Mouse (Mus musculus) midbrain, embryonic 11.5 days (tissue): Measurements from ENCODE around the gene Tjap1. TPM values are rescaled to one million over a fixed set of nuclear protein-coding genes. Genes with fewer than 3 reads are reported as not detected.
A peak's percentile ranks its signal among the peaks of the same experiment; 100 is the strongest.

ENCODE experiments used
- ATAC-seq: fragments of 200-750 bp; cut with Nextera tagmentation; 2 replicates; pipeline ENCODE4 v1.8.0; 2017; ENCODE audit warnings: moderate TSS enrichment, moderate library complexity; ENCODE audit not compliant: low FRiP score
- DNase-seq: peaks from one replicate; pipeline ENCODE4 v3.0.0; 2015; ENCODE audit warnings: low spot score; ENCODE audit errors: missing footprints
- H3K27ac ChIP-seq: fragments of 300-500 bp; sonication (generic); 2 replicates; pipeline ENCODE4 v1.5.1; 2014; ENCODE audit warnings: low read depth, low read length
- H3K27me3 ChIP-seq: fragments of 300-500 bp; sonication (generic); 2 replicates; pipeline ENCODE4 v1.6.1; 2014; ENCODE audit warnings: mild to moderate bottlenecking, low read length, moderate library complexity, mixed read lengths; ENCODE audit not compliant: control insufficient read depth, insufficient read depth
- H3K36me3 ChIP-seq: fragments of 300-500 bp; sonication (generic); 2 replicates; pipeline ENCODE4 v1.6.1; 2014; ENCODE audit warnings: mild to moderate bottlenecking, low read length, moderate library complexity, mixed read lengths; ENCODE audit not compliant: control insufficient read depth, insufficient read depth
- H3K4me1 ChIP-seq: fragments of 300-500 bp; sonication (generic); 2 replicates; pipeline ENCODE4 v1.6.1; 2014; ENCODE audit warnings: low read length; ENCODE audit not compliant: control insufficient read depth, insufficient read depth
- H3K4me2 ChIP-seq: fragments of 300-500 bp; sonication (generic); 2 replicates; pipeline ENCODE4 v1.6.1; 2014; ENCODE audit warnings: mild to moderate bottlenecking, moderate library complexity
- H3K4me3 ChIP-seq: fragments of 300-500 bp; sonication (generic); 2 replicates; pipeline ENCODE4 v1.5.1; 2014; ENCODE audit warnings: low read depth, low read length
- H3K9ac ChIP-seq: fragments of 300-500 bp; sonication (generic); 2 replicates; pipeline ENCODE4 v1.6.1; 2014; ENCODE audit warnings: low read length
- H3K9me3 ChIP-seq: fragments of 300-500 bp; sonication (generic); 2 replicates; pipeline ENCODE4 v1.6.1; 2016; ENCODE audit warnings: low read length; ENCODE audit not compliant: control insufficient read depth
- WGBS: fragments of 180-500 bp; shearing (Covaris S2); extraction: QIAGEN DNeasy Blood & Tissue Kit; methylation state at CpG from one replicate; pipeline ENCODE4 v1.1.7; 2014; 5-methylcytosine and 5-hydroxymethylcytosine counted together
- polyA plus RNA-seq: library from polyadenylated mRNA; unstranded; fragments of >200 nt; fragmentation: Nextera tagmentation; extraction: Ambion mirVana; gene quantifications from 2 replicates; pipeline ENCODE4 v1.2.1, GENCODE M21; 2014

Gene Tjap1
- polyA plus RNA-seq, 1 experiment from 2014 or later: 51.0 TPM

- Histone ChIP-seq H3K9ac (no peak overlapping the region), H3K4me1 (no peaks in the 10 kb centered on the region), H3K27me3 (no peaks in the 10 kb centered on the region), H3K9me3 (no peaks in the 10 kb centered on the region), H3K27ac (no peak overlapping the region), H3K4me2 (no peak overlapping the region), H3K4me3 (no peak overlapping the region), H3K36me3 (no peaks in the 10 kb centered on the region)
- ATAC-seq (no peak), DNase-seq (no peak)
- 88% methylated on average over 10 of the region's 10 CpGs for WGBS
Measured at GRCm38 (mm10) chr17:46310515-46310914, 27.7 kb upstream of the Tjap1 start.

DNA sequence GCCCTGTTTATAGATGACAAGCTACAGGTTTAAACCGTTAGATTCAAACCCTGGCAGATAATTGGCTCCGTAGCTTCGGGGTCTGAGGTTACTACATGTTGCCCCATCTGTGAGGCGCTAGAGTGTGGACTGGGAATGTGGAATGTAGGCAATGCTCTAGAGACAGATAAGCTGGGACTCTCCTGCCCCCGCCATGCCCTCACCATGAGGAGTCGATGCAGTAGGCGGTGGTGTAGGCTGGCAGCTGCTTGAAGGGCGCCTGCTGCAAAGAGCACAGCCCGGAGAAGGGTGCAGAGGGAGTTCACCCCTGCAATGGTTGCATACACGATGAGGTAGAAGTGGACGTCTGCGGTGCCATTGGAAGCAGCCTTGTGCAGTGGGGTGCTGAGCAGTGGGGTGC lies 27.0 kb upstream of the Tjap1 start:
- no peak overlapping the region for H3K4me3 ChIP-seq
- no peak for DNase-seq
- H3K4me2 ChIP-seq: no peak overlapping the region
- H3K4me1 ChIP-seq: no peaks in the 10 kb centered on the region
- H3K9ac ChIP-seq: no peak overlapping the region
- 85% methylated on average over 12 of the region's 12 CpGs for WGBS
- no peaks in the 10 kb centered on the region for H3K9me3 ChIP-seq
- no peak for ATAC-seq
- no peaks in the 10 kb centered on the region for H3K27me3 ChIP-seq
- H3K36me3 ChIP-seq: no peaks in the 10 kb centered on the region
- H3K27ac ChIP-seq: no peak overlapping the region

GRCm38 (mm10) chr17:46306956-46307355 lies 24.1 kb upstream of the Tjap1 start:
- ATAC-seq (no peak), DNase-seq (no peak)
- no peak overlapping the region for H3K4me2 ChIP-seq
- H3K27me3 ChIP-seq: no peaks in the 10 kb centered on the region
- no peak overlapping the region for H3K4me3 ChIP-seq
- 90% methylated on average over 15 of the region's 15 CpGs for WGBS
- no peaks in the 10 kb centered on the region for H3K9me3 ChIP-seq
- H3K4me1 ChIP-seq: no peaks in the 10 kb centered on the region
- no peak overlapping the region for H3K27ac ChIP-seq
- H3K9ac ChIP-seq: no peak overlapping the region
- H3K36me3 ChIP-seq: no peaks in the 10 kb centered on the region

- Histone ChIP-seq H3K36me3 (no peaks in the 10 kb centered on the region), H3K9me3 (no peaks in the 10 kb centered on the region), H3K4me1 (no peaks in the 10 kb centered on the region), H3K4me2 (no peak overlapping the region), H3K27me3 (peaks cover 4% of the 10 kb centered on the region), H3K9ac (no peak overlapping the region), H3K4me3 (no peak overlapping the region), H3K27ac (no peak overlapping the region)
- no peak for ATAC-seq
- DNase-seq: no peak
- WGBS: 88% methylated on average over 9 of the region's 9 CpGs
Measured at GRCm38 (mm10) chr17:46304184-46304583, 21.4 kb upstream of the Tjap1 start.

DNA sequence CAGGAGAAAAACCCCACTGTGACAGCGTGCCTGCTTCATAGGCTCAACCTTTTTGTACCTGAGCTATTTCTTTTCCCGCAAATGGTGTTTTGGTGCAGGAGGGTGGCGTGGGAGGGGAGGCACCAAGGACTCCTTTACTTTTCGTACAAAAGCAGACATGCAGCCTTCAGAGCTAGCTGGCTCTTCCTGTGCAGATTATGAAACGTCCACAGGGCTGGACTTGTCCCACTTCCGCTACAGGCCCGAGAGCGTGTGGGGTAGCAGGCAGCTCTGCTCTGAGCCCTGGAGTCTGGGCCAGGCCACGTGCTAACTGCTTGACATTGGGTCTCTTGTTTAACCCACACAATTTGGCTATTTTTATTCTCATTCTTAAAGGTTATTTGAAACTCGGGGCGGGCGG lies 19.1 kb upstream of the Tjap1 start:
- Histone ChIP-seq H3K4me1 (peaks cover 12% of the 10 kb centered on the region), H3K27ac (no peak overlapping the region), H3K9me3 (no peaks in the 10 kb centered on the region), H3K27me3 (peaks cover 26% of the 10 kb centered on the region), H3K9ac (no peak overlapping the region), H3K4me2 (no peak overlapping the region), H3K36me3 (no peaks in the 10 kb centered on the region), H3K4me3 (no peak overlapping the region)
- DNase-seq (no peak), ATAC-seq (no peak)
- 80% methylated on average over 12 of the region's 12 CpGs for WGBS

GRCm38 (mm10) chr17:46298220-46298913 lies 15.5 kb upstream of the Tjap1 start:
- DNase-seq (peak; percentile 99), ATAC-seq (peak; percentile 89)
- Histone ChIP-seq H3K9me3 (no peaks in the 10 kb centered on the region), H3K4me2 (peak overlapping the region; percentile 89), H3K4me3 (peak overlapping the region; percentile 50), H3K9ac (peak overlapping the region; percentile 53), H3K4me1 (peaks cover 12% of the 10 kb centered on the region), H3K27me3 (peaks cover 42% of the 10 kb centered on the region), H3K36me3 (no peaks in the 10 kb centered on the region), H3K27ac (no peak overlapping the region)
- under 1% methylated on average over 48 of the region's 48 CpGs for WGBS

- DNase-seq (no peak), ATAC-seq (peak; percentile 49)
- Histone ChIP-seq H3K27ac (no peak within 1 kb of the TSS), H3K27me3 (peaks cover 42% of the 10 kb centered on the region), H3K9ac (peak within 1 kb of the TSS; percentile 53), H3K4me2 (peak within 1 kb of the TSS; percentile 89), H3K4me1 (peaks cover 12% of the 10 kb centered on the region), H3K36me3 (no peaks in the 10 kb centered on the region), H3K9me3 (no peaks in the 10 kb centered on the region), H3K4me3 (peak within 1 kb of the TSS; percentile 50)
- under 1% methylated on average over 79 of the region's 86 CpGs for WGBS
Measured at GRCm38 (mm10) chr17:46297364-46298219, 14.8 kb upstream of the Tjap1 start, which contains the start of gene Dlk2. Gene Dlk2, plus strand, starts transcription at chr17:46297421.

DNA sequence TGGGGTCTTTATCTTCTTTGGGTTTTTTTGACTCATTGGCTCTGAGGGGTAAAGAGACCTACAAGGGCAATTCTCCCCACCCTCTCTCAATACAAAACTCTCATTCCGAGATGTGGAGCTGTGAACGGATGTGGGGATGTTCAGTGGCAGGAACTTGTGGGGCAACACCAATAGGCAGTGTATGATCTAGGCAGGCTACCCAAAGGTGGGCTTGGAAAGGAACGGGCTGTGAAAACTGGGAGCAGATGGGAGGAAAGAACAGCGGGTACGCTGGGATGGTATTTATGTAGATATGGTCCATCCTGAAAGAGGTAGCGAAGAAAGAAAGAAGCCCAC lies 14.2 kb upstream of the Tjap1 start:
- Histone ChIP-seq H3K4me1 (peaks cover 12% of the 10 kb centered on the region), H3K9ac (no peak overlapping the region; the same call in 1 of the 2 replicates), H3K27ac (no peak overlapping the region), H3K4me3 (peak overlapping the region; percentile 50), H3K36me3 (no peaks in the 10 kb centered on the region), H3K9me3 (no peaks in the 10 kb centered on the region), H3K27me3 (peaks cover 42% of the 10 kb centered on the region), H3K4me2 (peak overlapping the region; percentile 89)
- WGBS: 15% methylated on average over 6 of the region's 6 CpGs
- DNase-seq (peak; percentile 91), ATAC-seq (no peak)

GRCm38 (mm10) chr17:46296601-46297000 lies 13.8 kb upstream of the Tjap1 start:
- H3K27me3 ChIP-seq: peaks cover 42% of the 10 kb centered on the region
- ATAC-seq: no peak
- WGBS: 51% methylated on average over 6 of the region's 6 CpGs
- H3K9ac ChIP-seq: no peak overlapping the region
- H3K36me3 ChIP-seq: no peaks in the 10 kb centered on the region
- no peak for DNase-seq
- H3K9me3 ChIP-seq: no peaks in the 10 kb centered on the region
- no peak overlapping the region for H3K27ac ChIP-seq
- peaks cover 12% of the 10 kb centered on the region for H3K4me1 ChIP-seq
- H3K4me3 ChIP-seq: no peak overlapping the region
- H3K4me2 ChIP-seq: no peak overlapping the region
